Mouse (Mus musculus) T-cell, adult 2 months (primary cell): ENCODE data around the gene Fgfr1op2.
A peak's percentile ranks its signal among the peaks of the same experiment; 100 is the strongest.

Source experiments
- DNase-seq: peaks from one replicate; pipeline ENCODE4 v3.0.0; 2022; ENCODE audit warnings: low spot score

Fgfr1op2 gene

GRCm38 (mm10) chr6:146603651-146604050 lies 26.6 kb downstream of the Fgfr1op2 start:
- DNase-seq = no peak

GRCm38 (mm10) chr6:146611385-146611784 lies 34.4 kb downstream of the Fgfr1op2 start:
- DNase-seq = no peak

GRCm38 (mm10) chr6:146611897-146612296 lies 34.9 kb downstream of the Fgfr1op2 start:
- no peak for DNase-seq

- no peak for DNase-seq
Observed at GRCm38 (mm10) chr6:146612736-146613135, 35.7 kb downstream of the Fgfr1op2 start.

- DNase-seq = no peak
Observed at GRCm38 (mm10) chr6:146613907-146614306, 36.9 kb downstream of the Fgfr1op2 start.

GRCm38 (mm10) chr6:146614541-146614940 lies 37.5 kb downstream of the Fgfr1op2 start:
- no peak for DNase-seq

- DNase-seq = no peak
Observed at GRCm38 (mm10) chr6:146615891-146616290, 38.9 kb downstream of the Fgfr1op2 start.

- no peak for DNase-seq
Observed at GRCm38 (mm10) chr6:146616670-146617069, 39.7 kb downstream of the Fgfr1op2 start.

- DNase-seq = no peak
Observed at GRCm38 (mm10) chr6:146628123-146628522, 51.1 kb downstream of the Fgfr1op2 start.

GRCm38 (mm10) chr6:146629781-146630756 lies 53.1 kb downstream of the Fgfr1op2 start:
- no peak for DNase-seq

- DNase-seq = no peak
Observed at GRCm38 (mm10) chr6:146630961-146631360, 54.0 kb downstream of the Fgfr1op2 start.

- DNase-seq = no peak
Observed at GRCm38 (mm10) chr6:146631847-146632246, 54.8 kb downstream of the Fgfr1op2 start.

- no peak for DNase-seq
Observed at GRCm38 (mm10) chr6:146632403-146632802, 55.4 kb downstream of the Fgfr1op2 start.

- no peak for DNase-seq
Observed at GRCm38 (mm10) chr6:146633097-146633496, 56.1 kb downstream of the Fgfr1op2 start.

GRCm38 (mm10) chr6:146633629-146634014 lies 56.6 kb downstream of the Fgfr1op2 start:
- DNase-seq = no peak

- peak; percentile 79 for DNase-seq
Observed at GRCm38 (mm10) chr6:146634015-146634722, 57.2 kb downstream of the Fgfr1op2 start.

GRCm38 (mm10) chr6:146634759-146635606 lies 58.0 kb downstream of the Fgfr1op2 start:
- peak; percentile 8 for DNase-seq

- no peak for DNase-seq
Observed at GRCm38 (mm10) chr6:146636482-146636881, 59.5 kb downstream of the Fgfr1op2 start.

- no peak for DNase-seq
Observed at GRCm38 (mm10) chr6:146640068-146640965, 63.3 kb downstream of the Fgfr1op2 start.

- no peak for DNase-seq
Observed at GRCm38 (mm10) chr6:146640991-146641390, 64.0 kb downstream of the Fgfr1op2 start.

- DNase-seq = peak; percentile 1
Observed at GRCm38 (mm10) chr6:146641621-146642210, 64.7 kb downstream of the Fgfr1op2 start.
